Mouse (Mus musculus): ENCODE measurements at regions not wholly inside any gene's neighbourhood (a gene's known extent, or its start where the extent isn't known, plus 50 kb on each side); places are given as distances from the start of the nearest gene placed in this dataset.

- TF ChIP-seq CTCF (IDR thresholded peaks at IDR 0.05; ENCODE audit: low read depth, low read length) (no peak), POLR2A (IDR thresholded peaks at IDR 0.05; ENCODE audit: borderline replicate concordance, low read depth, low read length) (no peak)
Measured at GRCm38 (mm10) chr16:7728186-7728585, 696.8 kb downstream of the Tmem114 start.
